Comparison of ENCODE assay signal across 10 mouse cellular contexts in genomic region chr6:118087955-118088354, GRCm38 (mm10). TPM values are rescaled to one million over a fixed set of nuclear protein-coding genes. Genes with fewer than 3 reads are reported as not detected.
DNase-seq lines count a peak whose midpoint lies in the region; ATAC-seq and TF ChIP-seq lines count a peak whose summit lies in the region.
"Had no signal": no experiment of that assay in that cellular context is flagged by ENCODE, and none has a peak within 500 bp of the region (broad histone marks: within the 10 kb centered on the region; RNA-seq: fewer than 3 reads in every experiment).

No protein-coding gene starts in this region.

- H3K9me3 ChIP-seq in forebrain, postnatal 0 days (ENCODE audit: low read length) = no peaks in the 10 kb centered on the region
- H3K9me3 ChIP-seq in forebrain, embryonic 15.5 days = no peaks in the 10 kb centered on the region
- H3K9me3 ChIP-seq in liver, embryonic 12.5 days (replicated peaks) = no peaks in the 10 kb centered on the region
- no peaks in the 10 kb centered on the region for H3K9me3 ChIP-seq in E14TG2a.4 (ENCODE audit: low read length)
- H3K9me3 ChIP-seq: kidney, embryonic 15.5 days had no signal

- ATAC-seq in forebrain, postnatal 0 days = no peak
- no peak for ATAC-seq in forebrain, embryonic 15.5 days (replicated peaks)
- ATAC-seq in liver, embryonic 12.5 days = no peak

- TF ChIP-seq CTCF in forebrain, postnatal 0 days (IDR thresholded peaks at IDR 0.05; ENCODE audit: low read depth) = peak; percentile 41
- TF ChIP-seq CTCF in E14TG2a.4 (conservative IDR thresholded peaks at IDR 0.05; ENCODE audit: low read length) = peak; percentile 64
- 0 out of 2 replicates have a peak, but pooled peaks have one; percentile 12 for TF ChIP-seq CTCF in liver, adult 2 months (IDR thresholded peaks at IDR 0.05; ENCODE audit: low read depth, low read length)

- WGBS in forebrain, postnatal 0 days = 66% methylated on average over 8 of the region's 8 CpGs
- WGBS in forebrain, embryonic 15.5 days = 58% methylated on average over 8 of the region's 8 CpGs
- WGBS in liver, embryonic 12.5 days (ENCODE audit: insufficient replicate concordance) = 35% methylated on average over 8 of the region's 8 CpGs
- 55% methylated on average over 8 of the region's 8 CpGs for WGBS in liver, adult 2 months

- no peaks in the 10 kb centered on the region for H3K27me3 ChIP-seq in forebrain, postnatal 0 days (ENCODE audit: insufficient read depth, low read length)
- no peaks in the 10 kb centered on the region for H3K27me3 ChIP-seq in forebrain, embryonic 15.5 days
- H3K27me3 ChIP-seq in liver, embryonic 12.5 days (replicated peaks) = no peaks in the 10 kb centered on the region
- no peaks in the 10 kb centered on the region for H3K27me3 ChIP-seq in E14TG2a.4 (ENCODE audit: insufficient read depth, low read length)
- no peaks in the 10 kb centered on the region for H3K27me3 ChIP-seq in liver, adult 2 months (ENCODE audit: control insufficient read depth, insufficient read depth, low read length)
- H3K27me3 ChIP-seq: kidney, embryonic 15.5 days had no signal

- H3K9ac ChIP-seq in forebrain, postnatal 0 days = no peak overlapping the region
- H3K9ac ChIP-seq in forebrain, embryonic 15.5 days (replicated peaks) = no peak overlapping the region
- H3K9ac ChIP-seq in liver, embryonic 12.5 days = no peak overlapping the region
- no peak overlapping the region for H3K9ac ChIP-seq in liver, adult 2 months (ENCODE audit: low read depth, low read length)
- H3K9ac ChIP-seq: kidney, embryonic 15.5 days had no signal

- peaks cover 16% of the 10 kb centered on the region for H3K36me3 ChIP-seq in forebrain, postnatal 0 days (ENCODE audit: insufficient read depth)
- H3K36me3 ChIP-seq in forebrain, embryonic 15.5 days = no peaks in the 10 kb centered on the region
- H3K36me3 ChIP-seq in liver, embryonic 12.5 days = no peaks in the 10 kb centered on the region
- 0 out of 2 replicates have a peak, but pooled peaks cover 5% of the 10 kb centered on the region for H3K36me3 ChIP-seq in E14TG2a.4 (ENCODE audit: insufficient read depth, low read length)
- no peaks in the 10 kb centered on the region for H3K36me3 ChIP-seq in liver, adult 2 months (ENCODE audit: control insufficient read depth, insufficient read depth, low read length)
- H3K36me3 ChIP-seq: kidney, embryonic 15.5 days had no signal

- no peak overlapping the region for H3K27ac ChIP-seq in forebrain, postnatal 0 days (ENCODE audit: low read depth, low read length)
- H3K27ac ChIP-seq in forebrain, embryonic 15.5 days (replicated peaks) = no peak overlapping the region
- no peak overlapping the region for H3K27ac ChIP-seq in liver, embryonic 12.5 days
- no peak overlapping the region for H3K27ac ChIP-seq in liver, adult 2 months (replicated peaks; ENCODE audit: insufficient read depth, low read depth, low read length)
- H3K27ac ChIP-seq: kidney, embryonic 15.5 days had no signal

- DNase-seq in forebrain, postnatal 0 days = no peak
- peak; percentile 24 for DNase-seq in liver
- no peak for DNase-seq in liver, adult 2 months (ENCODE audit: extremely low read depth, low read depth, low spot score)
- DNase-seq in ovary, adult 18-20 months (ENCODE audit: low spot score) = no peak
- no peak for DNase-seq in cerebellum, adult 8-10 months
- DNase-seq: gastrocnemius, postnatal 25 days had no signal

- no peaks in the 10 kb centered on the region for H3K79me2 ChIP-seq in liver, adult 2 months (ENCODE audit: control insufficient read depth, insufficient read depth, low read length)

- H3K4me1 ChIP-seq in forebrain, postnatal 0 days (ENCODE audit: insufficient read depth) = no peaks in the 10 kb centered on the region
- H3K4me1 ChIP-seq in forebrain, embryonic 15.5 days = no peaks in the 10 kb centered on the region
- H3K4me1 ChIP-seq in liver, embryonic 12.5 days = no peaks in the 10 kb centered on the region
- H3K4me1 ChIP-seq in E14TG2a.4 (replicated peaks; ENCODE audit: low read depth, low read length) = peaks cover 9% of the 10 kb centered on the region
- no peaks in the 10 kb centered on the region for H3K4me1 ChIP-seq in liver, adult 2 months (ENCODE audit: control insufficient read depth, insufficient read depth, low read length)

- TF ChIP-seq POLR2A in liver, adult 2 months (IDR thresholded peaks at IDR 0.05; ENCODE audit: extremely low read depth, insufficient read depth, low read length) = no peak

- H3K4me2 ChIP-seq in forebrain, postnatal 0 days (ENCODE audit: low read depth) = no peak overlapping the region
- H3K4me2 ChIP-seq in forebrain, embryonic 15.5 days (replicated peaks) = no peak overlapping the region
- H3K4me2 ChIP-seq in liver, embryonic 12.5 days = no peak overlapping the region
- H3K4me2 ChIP-seq: kidney, embryonic 15.5 days had no signal

- H3K4me3 ChIP-seq in forebrain, postnatal 0 days (ENCODE audit: low read depth, low read length) = no peak overlapping the region
- no peak overlapping the region for H3K4me3 ChIP-seq in forebrain, embryonic 15.5 days
- no peak overlapping the region for H3K4me3 ChIP-seq in liver, embryonic 12.5 days
- H3K4me3 ChIP-seq in E14TG2a.4 (replicated peaks; ENCODE audit: low read length) = no peak overlapping the region
- no peak overlapping the region for H3K4me3 ChIP-seq in liver, adult 2 months (ENCODE audit: insufficient read depth, low read depth, low read length)
- H3K4me3 ChIP-seq: kidney, embryonic 15.5 days had no signal

RNA-seq across cellular contexts. Expression of gene Csgalnact2, which starts 51.0 kb away (rescaled TPM):
- total RNA-seq in forebrain, postnatal 0 days (2014; rRNA removed) = 18.1 and 20.4 TPM in 2 replicates
- 8.6 and 11.1 TPM in 2 replicates for polyA plus RNA-seq in forebrain, postnatal 0 days (2015; fragmentation: Nextera tagmentation; extraction: Ambion mirVana)
- 9.2 and 11.1 TPM in 2 replicates for polyA plus RNA-seq in forebrain, embryonic 15.5 days (2015; fragmentation: Nextera tagmentation; extraction: Ambion mirVana)
- polyA plus RNA-seq in liver, embryonic 12.5 days (2016; fragmentation: Nextera tagmentation; extraction: Ambion mirVana) = 9.4 and 9.6 TPM in 2 replicates
- total RNA-seq in liver, adult 2 months (2014; rRNA removed) = 8.1 and 8.7 TPM in 2 replicates
- polyA plus RNA-seq in liver, adult 2 months (2012; rRNA removed) = 1.1 and 1.2 TPM in 2 replicates

Comparison
In these comparisons a context has a peak if more than half of its experiments do, and no peak if none do; other contexts are left out.
1. CTCF ChIP-seq: peak in every context shown above with its lines; median percentile 64 in E14TG2a.4; 41 in forebrain, postnatal 0 days; 12 in liver, adult 2 months.